Mouse (Mus musculus): ENCODE data around the gene Zfp13. TPM values are rescaled to one million over a fixed set of nuclear protein-coding genes. Genes with fewer than 3 reads are reported as not detected.

Zfp13 gene
- polyA plus RNA-seq, 1 experiment from 2014 or later, result 25.5 TPM

Other genes starting within 250 kb of the Zfp13 start
- not detected in 2 replicates for gene Vmn2r116, start 214.9 kb downstream of the Zfp13 start, polyA plus RNA-seq (2016; fragmentation: Nextera tagmentation; extraction: Ambion mirVana)
- gene Vmn2r117, start 119.8 kb downstream of the Zfp13 start, polyA plus RNA-seq (2016; fragmentation: Nextera tagmentation; extraction: Ambion mirVana), result not detected in 2 replicates
- gene Zfp213, start 35.2 kb downstream of the Zfp13 start, polyA plus RNA-seq (2016; fragmentation: Nextera tagmentation; extraction: Ambion mirVana), result 24.7 and 26.6 TPM in 2 replicates
- 0.37 and 0.45 TPM in 2 replicates for gene Zscan10, start 1.4 kb upstream of the Zfp13 start, polyA plus RNA-seq (2016; fragmentation: Nextera tagmentation; extraction: Ambion mirVana)
- 0.92 and 0.99 TPM in 2 replicates for gene Mmp25, start 45.8 kb upstream of the Zfp13 start, polyA plus RNA-seq (2016; fragmentation: Nextera tagmentation; extraction: Ambion mirVana)
- gene Bicdl2, start 61.0 kb upstream of the Zfp13 start, polyA plus RNA-seq (2016; fragmentation: Nextera tagmentation; extraction: Ambion mirVana), result 1.2 and 1.3 TPM in 2 replicates
- 48.6 and 51.7 TPM in 2 replicates for gene Hcfc1r1, start 74.1 kb upstream of the Zfp13 start, polyA plus RNA-seq (2016; fragmentation: Nextera tagmentation; extraction: Ambion mirVana)
- gene Thoc6, start 74.4 kb upstream of the Zfp13 start, polyA plus RNA-seq (2016; fragmentation: Nextera tagmentation; extraction: Ambion mirVana), result 55.1 and 56.3 TPM in 2 replicates
- 5.7 and 7.6 TPM in 2 replicates for gene Tnfrsf12a, start 78.0 kb upstream of the Zfp13 start, polyA plus RNA-seq (2016; fragmentation: Nextera tagmentation; extraction: Ambion mirVana)
- gene Cldn6, start 79.8 kb upstream of the Zfp13 start, polyA plus RNA-seq (2016; fragmentation: Nextera tagmentation; extraction: Ambion mirVana), result 19.9 and 22.7 TPM in 2 replicates
- gene Cldn9, start 84.5 kb upstream of the Zfp13 start, polyA plus RNA-seq (2016; fragmentation: Nextera tagmentation; extraction: Ambion mirVana), result 5.6 and 6.4 TPM in 2 replicates
- gene 1520401A03Rik, start 123.3 kb upstream of the Zfp13 start, polyA plus RNA-seq (2016; fragmentation: Nextera tagmentation; extraction: Ambion mirVana), result 1.8 and 2.5 TPM in 2 replicates
- gene Pkmyt1, start 126.8 kb upstream of the Zfp13 start, polyA plus RNA-seq (2016; fragmentation: Nextera tagmentation; extraction: Ambion mirVana), result 49.1 and 53.1 TPM in 2 replicates
- gene Paqr4, start 141.4 kb upstream of the Zfp13 start, polyA plus RNA-seq (2016; fragmentation: Nextera tagmentation; extraction: Ambion mirVana), result 11.6 and 13.6 TPM in 2 replicates
- 30.0 and 34.8 TPM in 2 replicates for gene Kremen2, start 146.3 kb upstream of the Zfp13 start, polyA plus RNA-seq (2016; fragmentation: Nextera tagmentation; extraction: Ambion mirVana)
- gene Flywch1, start 172.1 kb upstream of the Zfp13 start, polyA plus RNA-seq (2016; fragmentation: Nextera tagmentation; extraction: Ambion mirVana), result 136 and 140 TPM in 2 replicates
- gene Flywch2, start 186.6 kb upstream of the Zfp13 start, polyA plus RNA-seq (2016; fragmentation: Nextera tagmentation; extraction: Ambion mirVana), result 71.0 and 76.7 TPM in 2 replicates
- gene Srrm2, start 191.0 kb upstream of the Zfp13 start, polyA plus RNA-seq (2016; fragmentation: Nextera tagmentation; extraction: Ambion mirVana), result 639 and 703 TPM in 2 replicates
- 1,179 and 1,231 TPM in 2 replicates for gene Elob, start 229.6 kb upstream of the Zfp13 start, polyA plus RNA-seq (2016; fragmentation: Nextera tagmentation; extraction: Ambion mirVana)
- not detected in 2 replicates for gene Prss33, start 236.6 kb upstream of the Zfp13 start, polyA plus RNA-seq (2016; fragmentation: Nextera tagmentation; extraction: Ambion mirVana)
- gene Prss32, start 244.4 kb upstream of the Zfp13 start, polyA plus RNA-seq (2016; fragmentation: Nextera tagmentation; extraction: Ambion mirVana), result not detected in 2 replicates
- gene Prss41, start 244.7 kb upstream of the Zfp13 start, polyA plus RNA-seq (2016; fragmentation: Nextera tagmentation; extraction: Ambion mirVana), result 1.7 and 3.1 TPM in 2 replicates